Mouse (Mus musculus) lung, postnatal 4 days (tissue): ENCODE measurements around the gene Med26.
A peak's percentile ranks its signal among the peaks of the same experiment; 100 is the strongest.

Experiments
- DNase-seq, 2 experiments: peaks; one replicate each; pipeline ENCODE4 v3.0.0; 2021

The Med26 gene

DNA sequence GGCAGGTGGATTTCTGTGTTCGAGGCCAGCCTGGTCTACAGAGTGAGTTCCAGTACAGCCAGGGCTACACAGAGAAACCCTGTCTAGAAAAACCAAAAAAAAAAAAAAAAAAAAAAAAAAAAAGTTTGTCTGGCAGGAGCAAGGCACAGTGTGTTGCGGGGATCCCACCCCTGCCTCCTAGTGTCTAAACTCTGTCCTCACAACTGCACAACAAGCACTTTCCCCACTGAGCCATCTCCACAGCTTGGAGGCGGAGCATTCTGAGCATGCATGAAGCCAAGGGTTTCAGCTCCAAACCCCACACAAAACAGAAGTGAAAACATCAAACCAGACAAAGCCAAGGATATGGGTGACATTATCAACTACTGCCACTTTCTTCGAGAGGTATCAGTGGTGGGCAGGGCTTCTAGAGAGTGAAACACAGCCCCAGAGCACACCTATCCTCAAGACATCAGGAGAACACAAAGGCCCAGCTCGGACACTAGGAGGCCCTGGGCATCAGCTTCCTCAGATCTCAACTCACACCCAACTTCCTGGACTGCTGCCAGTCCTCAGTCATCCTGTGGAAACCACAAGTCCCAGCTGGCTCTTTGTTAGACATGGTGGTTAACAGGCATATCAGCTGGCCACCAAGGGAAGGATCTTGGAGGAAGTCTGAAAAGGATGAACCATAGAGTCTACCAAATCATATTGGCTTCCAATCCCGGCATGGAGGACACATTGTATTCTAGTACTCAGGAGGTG is 62.4 kb downstream of the Med26 start:
- peak; percentile 78 to 84 for DNase-seq

DNA sequence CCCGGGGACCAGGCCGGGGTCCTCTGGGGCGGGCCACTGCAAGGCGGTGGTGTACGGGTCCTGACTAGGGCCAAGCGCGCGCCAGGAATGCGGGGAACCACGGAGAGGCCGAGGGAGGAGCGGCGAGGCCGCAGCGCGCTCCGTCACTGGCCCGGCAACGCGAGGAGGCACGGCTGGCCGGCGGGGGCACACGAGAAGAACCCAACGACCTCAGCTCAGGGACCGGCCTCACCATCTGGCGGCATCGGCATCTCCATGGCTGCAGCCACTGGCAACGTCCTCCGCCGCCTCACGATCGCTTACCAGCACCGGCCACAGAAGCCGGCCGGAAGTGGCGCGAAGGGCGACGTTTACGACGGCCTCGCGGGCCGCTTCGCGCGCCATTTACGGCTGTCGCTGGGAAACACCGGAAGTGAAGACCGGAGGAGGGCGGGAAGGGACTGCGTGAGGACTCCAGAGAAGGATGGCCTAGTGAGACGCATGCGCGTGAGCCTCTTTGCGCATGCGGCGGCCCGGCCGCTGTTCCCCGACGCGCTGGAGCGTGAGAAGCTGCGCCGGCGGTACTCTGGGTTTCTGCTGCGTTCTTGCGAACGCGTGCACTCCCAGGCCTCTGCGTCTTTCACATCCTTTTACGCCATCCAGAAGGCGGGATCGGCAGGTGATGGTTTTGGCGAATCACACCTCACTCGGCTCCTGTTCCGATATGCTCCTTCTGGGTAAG is 73.1 kb downstream of the Med26 start, which contains the start of gene Cherp:
TSS of gene Cherp (minus strand) at position 401 of the 721 bp plus-strand sequence.
- DNase-seq: peak; percentile 98 to 99

DNA sequence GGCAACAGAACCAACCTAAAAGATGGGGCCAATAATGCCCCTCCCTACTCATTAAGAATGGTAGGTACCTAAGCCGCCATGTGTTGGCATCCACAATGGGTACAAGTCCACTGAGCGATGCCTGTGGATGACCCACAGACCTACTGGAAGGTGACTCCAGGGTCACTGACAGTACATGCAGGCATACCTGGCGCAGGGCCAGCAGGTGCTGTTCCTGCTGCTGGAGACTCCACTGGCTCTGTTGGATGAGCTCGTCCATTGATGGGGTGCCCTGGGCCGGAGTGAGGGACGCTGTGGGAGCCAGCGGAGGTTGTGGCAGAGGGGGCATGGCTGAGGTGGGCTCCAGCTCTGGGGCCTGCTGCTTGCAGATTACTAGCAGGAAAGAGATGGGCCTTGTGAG is 77.4 kb downstream of the Med26 start:
- no peak for DNase-seq

DNA sequence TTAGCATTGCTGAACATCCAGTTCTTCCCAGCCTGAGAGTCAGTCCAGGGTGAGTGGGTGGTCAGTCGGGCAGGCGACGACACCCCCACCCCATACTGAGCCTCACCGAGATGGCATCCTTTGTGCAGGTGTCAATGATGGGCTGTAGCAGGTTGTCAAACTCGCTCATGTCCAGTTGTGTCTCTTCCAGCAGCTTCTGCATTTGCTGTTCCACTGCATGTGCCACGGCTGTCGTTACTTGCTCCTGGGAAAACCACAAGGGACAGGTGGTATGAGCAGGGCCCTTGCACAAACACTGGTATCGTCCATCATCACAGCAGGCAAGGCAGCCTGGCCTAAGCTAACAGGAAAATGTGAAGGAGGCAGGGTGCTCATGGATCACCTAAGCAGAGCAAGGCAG is 78.1 kb downstream of the Med26 start:
- DNase-seq: no peak

DNA sequence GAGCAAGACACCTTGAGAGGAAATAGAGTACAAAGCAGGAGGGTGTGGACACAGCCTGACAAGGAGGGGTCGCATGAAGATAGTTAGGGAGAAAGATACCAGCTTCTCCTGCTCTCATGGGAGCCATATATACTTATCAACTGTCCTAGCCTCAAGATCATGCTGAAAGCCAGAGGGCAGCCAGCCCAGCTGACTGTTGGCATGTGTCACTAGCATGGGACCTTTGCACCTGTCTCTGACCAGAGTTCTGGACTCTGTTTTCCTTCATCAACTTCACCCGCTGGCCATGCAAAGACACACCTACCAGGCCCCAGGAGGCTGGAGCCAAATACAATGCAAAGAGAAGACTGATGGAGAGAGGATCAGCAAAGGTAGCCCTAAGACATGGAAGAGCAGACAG is 78.8 kb downstream of the Med26 start:
- DNase-seq: no peak

DNA sequence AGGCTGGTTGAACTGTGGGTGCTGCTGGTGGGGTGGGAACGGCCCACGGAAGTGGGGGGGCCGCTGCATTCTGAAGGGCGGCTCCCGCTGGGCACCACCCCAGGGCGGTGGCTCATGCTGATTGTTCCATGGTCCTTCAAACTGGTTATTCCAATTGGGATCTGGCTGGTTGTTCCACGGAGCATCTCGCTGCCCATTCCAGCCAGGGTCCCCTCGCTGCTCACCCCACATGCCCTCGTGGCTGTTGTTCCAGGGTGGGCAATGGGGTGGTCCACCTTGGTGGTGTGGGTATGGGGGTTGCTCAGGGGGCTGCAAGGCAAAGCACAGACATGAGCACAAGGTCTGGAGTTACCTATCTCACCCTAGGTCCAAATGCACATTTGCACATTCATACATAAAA is 83.9 kb downstream of the Med26 start:
- no peak for DNase-seq

DNA sequence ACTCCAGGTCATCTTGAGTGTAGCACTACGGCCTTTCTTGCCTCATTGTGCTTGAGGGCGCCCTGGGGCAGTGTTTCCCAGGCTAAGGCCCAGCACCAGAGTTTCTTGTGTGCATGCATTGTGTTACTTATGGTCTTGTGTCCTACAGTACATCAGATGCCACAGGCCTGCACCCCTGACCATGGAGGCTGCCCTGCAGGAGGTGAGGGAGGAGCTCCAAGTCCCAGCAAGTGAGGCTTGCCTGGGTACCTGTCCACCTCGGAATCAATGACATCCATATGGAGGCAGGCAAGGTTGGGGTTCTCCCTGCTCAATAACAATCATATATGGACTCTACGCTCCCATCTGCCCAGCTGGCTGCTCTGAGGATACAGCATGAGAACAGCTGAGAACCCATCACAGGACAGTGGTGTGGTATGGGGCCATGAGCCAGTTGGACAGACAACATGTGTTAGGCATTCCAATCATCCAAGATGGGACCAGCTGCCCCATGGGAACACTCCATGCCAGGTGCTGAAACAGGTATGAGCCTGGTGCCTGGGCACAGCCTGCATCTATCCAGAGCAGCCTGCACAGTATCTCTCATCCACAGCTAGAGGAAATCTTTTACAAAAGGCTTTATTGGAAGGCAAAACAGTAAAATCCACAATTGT is 88.1 kb downstream of the Med26 start:
- DNase-seq: no peak

DNA sequence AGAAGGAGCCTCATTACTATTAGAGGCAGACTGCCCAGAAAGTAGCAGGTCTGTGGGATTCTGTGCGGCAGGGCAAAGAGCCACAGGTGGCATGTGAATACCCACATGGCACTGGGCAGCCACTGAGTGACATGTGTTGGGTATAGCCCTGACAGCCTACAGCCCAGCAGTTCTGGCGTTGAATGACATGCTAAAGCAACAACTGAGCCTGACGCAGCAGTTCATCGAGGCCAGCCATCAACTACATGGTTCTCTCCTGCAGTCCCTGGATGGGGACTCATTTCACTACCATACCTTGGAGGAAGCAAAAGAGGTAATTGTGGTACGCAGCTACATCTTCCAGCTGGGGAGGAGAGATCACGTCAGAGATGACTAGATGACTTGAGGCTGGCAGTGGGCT is 89.6 kb downstream of the Med26 start:
- no peak for DNase-seq

DNA sequence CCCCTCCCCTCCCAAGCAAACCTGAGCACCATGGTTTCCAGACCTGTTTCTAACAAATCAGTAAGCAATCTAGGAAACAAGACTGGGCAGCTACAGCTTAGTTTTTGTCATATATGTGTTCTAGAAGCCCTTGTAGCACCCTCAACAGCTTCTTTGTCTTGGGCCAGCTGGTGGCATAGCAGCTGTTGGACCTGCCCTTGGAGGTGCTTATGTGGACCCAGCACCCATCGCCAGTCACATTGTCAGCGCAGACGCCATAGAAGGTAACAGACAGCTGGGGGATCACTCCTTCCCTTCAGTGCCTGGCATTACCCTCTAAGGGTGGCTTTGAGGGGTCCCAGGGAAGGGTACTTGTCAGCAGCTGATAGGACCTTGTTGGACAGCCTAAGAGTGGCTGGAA is 90.3 kb downstream of the Med26 start:
- DNase-seq: no peak

DNA sequence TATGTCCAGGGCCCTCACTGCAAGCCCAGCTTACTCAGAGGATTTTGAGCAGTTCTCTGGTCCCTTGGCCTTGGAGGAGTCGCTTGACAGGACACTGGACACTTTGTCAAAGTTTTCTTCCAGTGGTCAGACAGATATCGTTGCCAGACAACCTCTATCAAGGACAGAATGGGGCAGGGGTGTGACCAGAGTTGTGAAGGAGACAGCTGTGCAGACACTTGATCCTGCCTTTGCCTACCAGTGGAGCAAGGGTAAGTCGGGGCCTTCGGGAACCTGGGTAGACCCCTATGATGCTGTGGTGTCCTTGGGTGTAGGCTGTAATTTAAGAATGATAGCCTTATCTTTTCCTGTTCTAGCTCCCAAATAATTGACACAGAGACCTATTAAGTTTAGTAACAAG is 92.8 kb downstream of the Med26 start:
- DNase-seq: no peak

DNA sequence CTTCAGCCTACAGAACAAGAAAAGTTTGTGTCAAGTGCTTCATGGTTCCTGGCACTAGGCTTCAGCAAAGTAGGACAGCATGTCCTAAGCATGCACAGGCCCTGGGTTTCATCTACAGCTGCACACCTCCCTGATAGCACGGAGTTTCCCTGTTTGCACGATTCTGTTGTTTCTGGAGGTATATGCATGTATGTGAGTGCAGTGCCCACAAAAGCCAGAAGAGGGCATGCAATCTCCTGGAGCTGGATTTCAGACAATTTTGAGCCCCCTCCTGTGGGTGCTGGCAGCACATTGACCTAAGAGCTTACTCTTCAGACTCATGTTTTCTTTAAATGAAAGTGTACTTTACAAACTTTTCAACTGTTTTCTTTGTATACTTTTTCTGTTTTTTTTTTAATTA is 94.2 kb downstream of the Med26 start:
- DNase-seq: no peak

DNA sequence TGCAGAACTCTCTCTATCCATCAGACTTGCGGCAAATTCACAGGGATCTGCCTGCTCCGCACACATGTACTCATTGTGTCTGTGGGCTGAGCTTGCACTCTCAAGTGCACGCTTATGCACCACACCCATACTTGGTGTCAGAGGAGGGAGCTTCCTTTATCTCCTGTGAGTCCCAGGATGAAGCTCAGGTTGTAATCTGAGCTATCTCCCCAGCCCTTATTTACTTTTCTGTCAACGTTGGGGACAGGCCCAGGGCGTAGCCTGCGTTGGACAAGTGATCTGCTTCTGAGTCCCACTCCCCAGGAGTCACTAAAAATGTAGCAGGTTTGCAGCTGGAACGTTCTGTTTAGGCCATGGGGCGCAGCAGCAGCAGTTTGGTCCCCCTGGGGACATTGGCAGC is 96.6 kb downstream of the Med26 start:
- no peak for DNase-seq

DNA sequence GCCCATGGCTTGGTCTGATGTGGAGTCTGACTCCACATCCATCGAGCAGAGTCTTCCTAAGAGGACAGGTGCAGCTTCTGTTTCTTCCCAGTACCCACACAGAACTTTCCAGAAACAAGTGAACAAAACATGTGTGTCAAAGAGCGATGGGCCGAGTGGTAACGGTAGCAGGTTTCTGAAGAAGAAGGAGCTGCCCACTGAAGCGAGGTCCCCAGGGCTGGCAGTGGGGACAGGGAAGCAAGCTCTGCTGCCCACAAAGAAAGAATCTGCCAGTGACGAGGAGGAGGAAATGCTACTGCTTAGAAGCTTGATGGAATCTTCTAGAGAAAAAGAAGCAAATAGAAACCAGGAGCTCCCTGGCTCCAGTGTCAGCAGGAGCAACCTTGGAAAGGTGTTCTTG is 103.0 kb downstream of the Med26 start:
- no peak for DNase-seq
